Mouse (Mus musculus) ovary, adult 18-20 months (tissue): ENCODE results near the gene Ribc2.

Experiments used
- DNase-seq: peaks from one replicate; pipeline ENCODE4 v3.0.0; 2022; ENCODE audit warnings: low spot score, mixed read lengths

Ribc2 gene

DNA sequence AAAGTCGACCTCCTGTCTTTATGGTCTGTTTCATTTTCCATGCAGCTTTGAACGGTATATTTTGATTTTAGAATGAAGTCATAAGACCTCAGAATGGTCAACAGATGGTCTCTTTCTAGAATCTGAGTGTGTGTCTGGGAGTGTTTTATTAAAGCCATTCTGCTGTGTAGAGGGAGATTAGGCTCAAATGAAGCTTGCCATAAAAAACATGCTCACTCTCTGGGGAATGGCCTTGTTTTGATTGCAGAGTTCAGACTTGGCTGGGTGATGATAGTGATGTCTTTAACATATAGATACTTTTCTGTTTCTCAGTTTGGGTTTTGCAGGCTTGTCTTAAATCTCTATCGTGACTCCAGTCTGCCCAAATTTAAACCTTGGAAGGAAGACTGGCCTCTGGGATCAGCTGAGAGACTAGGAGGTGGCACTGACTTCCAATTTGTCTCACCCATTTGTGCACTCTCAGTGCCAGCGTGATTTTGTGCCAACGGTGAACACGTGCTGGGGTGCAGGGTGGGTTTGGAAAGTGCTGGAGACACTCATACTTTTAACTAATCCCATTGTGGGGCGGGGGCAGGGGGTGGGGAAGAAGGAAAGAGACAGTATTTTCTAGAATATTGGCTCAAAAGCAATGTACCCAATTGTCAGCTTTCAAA lies 47.8 kb downstream of the Ribc2 start:
- DNase-seq, result no peak

- DNase-seq, result no peak
These were observed 48.5 kb downstream of the Ribc2 start for GRCm38 (mm10) chr15:85180368-85180767.

- DNase-seq, result no peak
These were observed 50.2 kb downstream of the Ribc2 start for GRCm38 (mm10) chr15:85182063-85182462.

- DNase-seq, result no peak
These were observed 55.0 kb downstream of the Ribc2 start for GRCm38 (mm10) chr15:85186916-85187315.

DNA sequence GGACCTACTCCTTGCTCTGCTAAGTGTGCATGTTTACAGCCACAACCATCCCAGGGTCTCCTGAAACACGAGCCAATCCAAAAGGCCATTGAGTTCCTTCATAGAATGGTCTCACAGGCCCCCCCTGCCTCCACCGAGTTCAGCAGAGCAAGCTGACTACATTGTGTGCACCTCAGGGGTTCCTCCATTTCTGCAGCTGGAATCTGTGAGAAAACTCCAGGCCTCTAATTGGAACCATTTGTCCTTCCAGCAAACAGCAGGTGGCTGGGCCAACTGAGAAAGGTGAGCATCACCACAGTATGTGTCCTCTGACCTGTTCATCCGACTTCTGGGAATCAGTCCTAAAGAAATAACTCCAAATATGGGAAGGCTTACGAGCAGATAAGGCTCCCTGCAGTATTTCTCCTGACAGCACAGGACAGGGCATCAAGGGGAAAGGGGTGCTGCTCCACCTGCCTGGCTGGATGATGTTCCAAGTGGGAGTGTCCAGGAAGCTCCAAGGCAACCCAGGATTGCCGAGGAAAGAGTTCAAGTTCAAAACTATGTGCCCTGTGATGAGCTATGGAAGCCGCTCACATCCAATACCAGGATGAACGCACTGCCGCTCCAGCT lies 56.4 kb downstream of the Ribc2 start:
- no peak for DNase-seq
